ENCODE assay signal across 16 mouse cellular contexts in genomic region chr5:124222696-124223095, GRCm38 (mm10). TPM values are rescaled to one million over a fixed set of nuclear protein-coding genes. Genes with fewer than 3 reads are reported as not detected.
A peak's percentile ranks its signal among the peaks of the same experiment; 100 is the strongest.
DNase-seq lines count a peak whose midpoint lies in the region; ATAC-seq and TF ChIP-seq lines count a peak whose summit lies in the region.
"Had no signal": no experiment of that assay in that cellular context is flagged by ENCODE, and none has a peak within 500 bp of the region (broad histone marks: within the 10 kb centered on the region; RNA-seq: fewer than 3 reads in every experiment).

No protein-coding gene starts in this region.

- no peak overlapping the region for H3ac ChIP-seq in myocyte (ENCODE audit: control insufficient read depth, insufficient read length)

- H3K27ac ChIP-seq in gastrocnemius, adult 2 months: peak overlapping the region; percentile 85
- peak overlapping the region; percentile 79 for H3K27ac ChIP-seq in liver, adult 2 months (replicated peaks; ENCODE audit: insufficient read depth, low read depth, low read length)
- H3K27ac ChIP-seq: liver, embryonic 14.5 days had no signal

- no peaks in the 10 kb centered on the region for H3K27me3 ChIP-seq in liver, adult 2 months (ENCODE audit: control insufficient read depth, insufficient read depth, low read length)
- H3K27me3 ChIP-seq in myocyte (ENCODE audit: control insufficient read depth, insufficient read depth, insufficient read length): no peaks in the 10 kb centered on the region
- H3K27me3 ChIP-seq: megakaryocyte, embryonic 14.5 days had no signal

- intact Hi-C loops in gastrocnemius, adult 2 months (cut with DNase I): loop anchor here (2.0 kb wide), 1 partner anchor 18 kb away; no protein-coding TSS in a partner anchor
- intact Hi-C loops in gastrocnemius, postnatal 36 days (cut with DNase I): no loop called here

- H3K4me1 ChIP-seq in liver, adult 2 months (ENCODE audit: control insufficient read depth, insufficient read depth, low read length): peaks cover 55% of the 10 kb centered on the region

- H3K36me3 ChIP-seq in liver, adult 2 months (ENCODE audit: control insufficient read depth, insufficient read depth, low read length): no peaks in the 10 kb centered on the region
- no peaks in the 10 kb centered on the region for H3K36me3 ChIP-seq in myocyte (ENCODE audit: control insufficient read depth, insufficient read depth)

- no peak for TF ChIP-seq CTCF in gastrocnemius, adult 2 months (IDR thresholded peaks at IDR 0.05)
- TF ChIP-seq CTCF in liver, adult 2 months (IDR thresholded peaks at IDR 0.05; ENCODE audit: low read depth, low read length): no peak

- peak overlapping the region; percentile 22 for H3K9ac ChIP-seq in liver, adult 2 months (ENCODE audit: low read depth, low read length)
- H3K9ac ChIP-seq: liver, embryonic 14.5 days had no signal

- peaks cover 25% of the 10 kb centered on the region; the same call in 1 of the 2 replicates for H3K79me2 ChIP-seq in liver, adult 2 months (ENCODE audit: control insufficient read depth, insufficient read depth, low read length)
- no peaks in the 10 kb centered on the region for H3K79me2 ChIP-seq in myocyte (ENCODE audit: control insufficient read depth, insufficient read depth)

- H3K4me3 ChIP-seq in gastrocnemius, adult 2 months: peak overlapping the region; percentile 28; the same call in 1 of the 2 replicates
- H3K4me3 ChIP-seq in liver, adult 2 months (ENCODE audit: insufficient read depth, low read depth, low read length): no peak overlapping the region
- H3K4me3 ChIP-seq in myocyte: no peak overlapping the region
- H3K4me3 ChIP-seq: megakaryocyte, embryonic 14.5 days had no signal

- 80% methylated on average over 11 of the region's 11 CpGs for WGBS in liver, adult 2 months

- no peak for TF ChIP-seq POLR2A in liver, adult 2 months (IDR thresholded peaks at IDR 0.05; ENCODE audit: extremely low read depth, insufficient read depth, low read length)
- no peak for TF ChIP-seq POLR2A in myocyte (IDR thresholded peaks at IDR 0.05; ENCODE audit: insufficient read length, low read depth)

- peak overlapping the region; percentile 18 for H3K4me2 ChIP-seq in myocyte (ENCODE audit: low read depth)

- ATAC-seq in monocyte, adult 5-6 weeks (replicated peaks; ENCODE audit: insufficient number of reproducible peaks, low FRiP score, low TSS enrichment, poor library complexity, severe bottlenecking): no peak
- ATAC-seq: inflammation-experienced regulatory T-cells, adult 6 months had no signal

- peak; percentile 61 for DNase-seq in gastrocnemius, adult 2 months
- no peak for DNase-seq in gastrocnemius, postnatal 36 days
- no peak for DNase-seq in liver, adult 2 months (ENCODE audit: extremely low read depth, low read depth, low spot score)
- no peak for DNase-seq in liver
- DNase-seq in brain, adult 2 months (ENCODE audit: low read depth, low spot score): peak; percentile 65
- DNase-seq in cerebellum, postnatal 10 days: no peak
- DNase-seq: adrenal gland, adult 8-10 months; B cell, adult 2 months; kidney, postnatal 36 days; spleen, adult 18-20 months; thymus, adult 18-20 months had no signal

TF ChIP-seq in myocyte, 11 proteins besides CTCF, POLR2A, EP300 and RAD21:
- TF ChIP-seq MYOG (IDR thresholded peaks at IDR 0.05; ENCODE audit: control insufficient read depth in 1 of 3, insufficient read depth in 1 of 3, insufficient read length in 2 of 3, low read depth in 2 of 3) (peak; percentile 46 to 88 (median 79)), MYOD1 (IDR thresholded peaks at IDR 0.05; ENCODE audit: control insufficient read depth in 1 of 3, insufficient read length in 2 of 3, low read depth in 2 of 3) (peak in 2 of 3 experiments; percentile 79 to 87), CEBPB (IDR thresholded peaks at IDR 0.05; ENCODE audit: insufficient read depth, poor library complexity, severe bottlenecking) (no peak), SRF (IDR thresholded peaks at IDR 0.05; ENCODE audit: control insufficient read depth, insufficient read length, low read depth) (no peak), USF1 (IDR thresholded peaks at IDR 0.05; ENCODE audit: low read depth) (no peak), POLR2AphosphoS2 (IDR thresholded peaks at IDR 0.05; ENCODE audit: insufficient read length, low read depth) (no peak), TCF12 (IDR thresholded peaks at IDR 0.05; ENCODE audit: insufficient read depth, poor library complexity, severe bottlenecking) (no peak), MAX (IDR thresholded peaks at IDR 0.05; ENCODE audit: low read depth) (no peak), TCF3 (IDR thresholded peaks at IDR 0.05; ENCODE audit: insufficient read length, low read depth) (peak; percentile 10)
TF ChIP-seq in myocyte: peak in this region for 3.

RNA-seq across cellular contexts. Expression of gene Pitpnm2, which starts 26.9 kb away (rescaled TPM):
- 10 to 100 TPM; 18.1 to 28.4 TPM for total RNA-seq in gastrocnemius, adult 2 months (2021)
- 10 to 100 TPM; 18.0 to 19.3 TPM for total RNA-seq in gastrocnemius, postnatal 36 days (2021)
- total RNA-seq in liver, adult 2 months (2014; rRNA removed): 10.6 and 13.9 TPM in 2 replicates
- polyA plus RNA-seq in liver, adult 2 months (2012; rRNA removed): 25.5 and 30.3 TPM in 2 replicates
- 5.3 TPM for polyA plus RNA-seq in myocyte (2012; fragmentation: generic; extraction: Trizol)
- total RNA-seq in monocyte, adult 5-6 weeks (2017): 1.1 to 2.8 TPM (median 1.3 TPM) in 3 replicates

Comparison
In these comparisons a context has a peak if more than half of its experiments do, and no peak if none do; other contexts are left out.
1. DNase-seq: peak in gastrocnemius, adult 2 months (single experiment) and brain, adult 2 months (single experiment); none in gastrocnemius, postnatal 36 days (0 of 2), liver, adult 2 months (single experiment), liver (single experiment) and cerebellum, postnatal 10 days (0 of 2).